12 mouse cellular contexts compared by ENCODE assay signal in the genomic region with DNA sequence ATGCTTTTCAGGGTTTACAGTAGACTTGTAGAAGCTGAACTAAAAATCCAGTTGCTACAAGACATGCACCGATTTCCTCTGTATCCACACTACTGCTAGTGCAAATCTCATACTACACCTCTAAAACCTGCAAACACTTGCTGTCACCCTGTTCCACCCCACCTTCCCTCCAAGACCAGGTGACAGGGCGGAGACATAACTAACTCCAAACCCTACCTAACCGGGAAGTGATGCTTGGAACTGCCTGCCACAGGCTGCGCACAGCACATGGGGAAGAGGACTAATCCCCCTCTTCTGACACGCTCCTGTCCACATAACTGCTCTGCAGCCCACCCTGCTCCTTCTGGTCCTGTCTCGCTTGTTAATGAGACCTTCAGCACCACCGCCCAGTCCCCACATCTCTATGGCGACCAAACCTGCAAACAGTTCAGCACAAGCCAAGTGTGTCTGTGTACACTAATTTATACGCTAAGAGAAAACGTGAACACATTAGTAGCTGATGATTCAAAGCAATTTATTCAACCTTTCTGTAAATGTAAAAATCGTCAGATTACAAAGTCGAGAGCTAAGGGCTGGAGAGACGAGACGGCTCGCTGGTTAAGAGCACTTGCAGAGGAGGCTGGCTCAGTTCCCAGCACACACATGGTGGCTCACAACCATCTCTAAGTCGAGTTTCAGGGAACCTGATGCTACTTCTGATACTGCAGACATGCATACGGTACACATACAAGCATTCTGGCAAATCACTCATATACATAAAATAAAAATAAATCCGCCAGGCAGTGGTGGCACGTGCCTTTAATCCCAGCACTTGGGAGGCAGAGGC. TPM values are rescaled to one million over a fixed set of nuclear protein-coding genes. Genes with fewer than 3 reads are reported as not detected.
DNase-seq lines count a peak whose midpoint lies in the region; ATAC-seq and TF ChIP-seq lines count a peak whose summit lies in the region.
"Had no signal": no experiment of that assay in that cellular context is flagged by ENCODE, and none has a peak within 500 bp of the region (broad histone marks: within the 10 kb centered on the region; RNA-seq: fewer than 3 reads in every experiment).

No protein-coding gene starts in this region.

- H3K9me3 ChIP-seq in hindbrain, embryonic 16.5 days (ENCODE audit: control insufficient read depth, low read length): no peaks in the 10 kb centered on the region
- H3K9me3 ChIP-seq in hindbrain, embryonic 14.5 days (ENCODE audit: control insufficient read depth, low read length): no peaks in the 10 kb centered on the region
- no peaks in the 10 kb centered on the region for H3K9me3 ChIP-seq in midbrain, embryonic 13.5 days
- H3K9me3 ChIP-seq in midbrain, embryonic 10.5 days (replicated peaks): no peaks in the 10 kb centered on the region
- no peaks in the 10 kb centered on the region for H3K9me3 ChIP-seq in forebrain, postnatal 0 days (ENCODE audit: low read length)
- H3K9me3 ChIP-seq: megakaryocyte, embryonic 14.5 days had no signal

- no peak overlapping the region for H3K27ac ChIP-seq in hindbrain, embryonic 16.5 days (ENCODE audit: low read depth, low read length)
- H3K27ac ChIP-seq in hindbrain, embryonic 14.5 days: no peak overlapping the region
- H3K27ac ChIP-seq in midbrain, embryonic 13.5 days: 0 out of 2 replicates have a peak overlapping the region, but pooled peaks have one; percentile 12
- no peak overlapping the region for H3K27ac ChIP-seq in midbrain, embryonic 10.5 days (replicated peaks)
- no peak overlapping the region; the same call in 1 of the 2 replicates for H3K27ac ChIP-seq in forebrain, postnatal 0 days (ENCODE audit: low read depth, low read length)
- H3K27ac ChIP-seq: heart, adult 2 months had no signal

- no peak overlapping the region for H3K4me3 ChIP-seq in hindbrain, embryonic 16.5 days (ENCODE audit: low read length)
- H3K4me3 ChIP-seq in hindbrain, embryonic 14.5 days (replicated peaks; ENCODE audit: low read length): no peak overlapping the region
- no peak overlapping the region for H3K4me3 ChIP-seq in midbrain, embryonic 13.5 days (replicated peaks)
- no peak overlapping the region for H3K4me3 ChIP-seq in midbrain, embryonic 10.5 days
- no peak overlapping the region for H3K4me3 ChIP-seq in forebrain, postnatal 0 days (ENCODE audit: low read depth, low read length)
- H3K4me3 ChIP-seq: erythroblast, embryonic 14.5 days; heart, adult 2 months had no signal

- peak; percentile 38; the same call in 1 of the 2 replicates for ATAC-seq in hindbrain, embryonic 16.5 days
- no peak for ATAC-seq in hindbrain, embryonic 14.5 days (ENCODE audit: low FRiP score)
- ATAC-seq in midbrain, embryonic 13.5 days: 0 out of 2 replicates have a peak, but pooled peaks have one; percentile 66
- peak; percentile 61 for ATAC-seq in forebrain, postnatal 0 days

- H3K9ac ChIP-seq in hindbrain, embryonic 16.5 days (ENCODE audit: low read depth, low read length): no peak overlapping the region
- H3K9ac ChIP-seq in hindbrain, embryonic 14.5 days: no peak overlapping the region
- H3K9ac ChIP-seq in midbrain, embryonic 13.5 days (replicated peaks): no peak overlapping the region
- H3K9ac ChIP-seq in forebrain, postnatal 0 days: no peak overlapping the region

- no peaks in the 10 kb centered on the region for H3K36me3 ChIP-seq in hindbrain, embryonic 16.5 days (ENCODE audit: control insufficient read depth, insufficient read depth, low read length)
- H3K36me3 ChIP-seq in hindbrain, embryonic 14.5 days (replicated peaks; ENCODE audit: control insufficient read depth, insufficient read depth): no peaks in the 10 kb centered on the region
- no peaks in the 10 kb centered on the region for H3K36me3 ChIP-seq in midbrain, embryonic 13.5 days
- peaks cover 18% of the 10 kb centered on the region for H3K36me3 ChIP-seq in midbrain, embryonic 10.5 days
- no peaks in the 10 kb centered on the region for H3K36me3 ChIP-seq in forebrain, postnatal 0 days (ENCODE audit: insufficient read depth)

- no peaks in the 10 kb centered on the region for H3K27me3 ChIP-seq in hindbrain, embryonic 16.5 days (replicated peaks; ENCODE audit: control insufficient read depth, insufficient read depth, low read length)
- H3K27me3 ChIP-seq in hindbrain, embryonic 14.5 days (ENCODE audit: control insufficient read depth, insufficient read depth, low read length): no peaks in the 10 kb centered on the region
- no peaks in the 10 kb centered on the region for H3K27me3 ChIP-seq in midbrain, embryonic 13.5 days
- H3K27me3 ChIP-seq in midbrain, embryonic 10.5 days (ENCODE audit: low read depth, poor library complexity, severe bottlenecking): no peaks in the 10 kb centered on the region
- no peaks in the 10 kb centered on the region for H3K27me3 ChIP-seq in forebrain, postnatal 0 days (ENCODE audit: insufficient read depth, low read length)
- H3K27me3 ChIP-seq: megakaryocyte, embryonic 14.5 days had no signal

- no peak for DNase-seq in hindbrain, embryonic 14.5 days (ENCODE audit: low spot score)
- DNase-seq in midbrain, embryonic 10.5 days (ENCODE audit: low spot score): no peak
- DNase-seq in forebrain, postnatal 0 days: peak; percentile 63
- peak; percentile 52 for DNase-seq in right cerebral cortex, postnatal 4 days
- no peak for DNase-seq in embryo, embryonic 11 days
- no peak for DNase-seq in adrenal gland, postnatal 14 days
- DNase-seq: heart, adult 2 months had no signal

- 44% methylated on average over 19 of the region's 19 CpGs for WGBS in hindbrain, embryonic 16.5 days
- 59% methylated on average over 19 of the region's 19 CpGs for WGBS in hindbrain, embryonic 14.5 days
- WGBS in midbrain, embryonic 13.5 days: 64% methylated on average over 19 of the region's 19 CpGs
- WGBS in midbrain, embryonic 10.5 days: 82% methylated on average over 19 of the region's 19 CpGs
- WGBS in forebrain, postnatal 0 days: 32% methylated on average over 19 of the region's 19 CpGs

- H3K4me2 ChIP-seq in hindbrain, embryonic 16.5 days (ENCODE audit: low read length): no peak overlapping the region
- H3K4me2 ChIP-seq in hindbrain, embryonic 14.5 days (replicated peaks): no peak overlapping the region
- no peak overlapping the region for H3K4me2 ChIP-seq in midbrain, embryonic 13.5 days (replicated peaks)
- H3K4me2 ChIP-seq in forebrain, postnatal 0 days (ENCODE audit: low read depth): no peak overlapping the region

- TF ChIP-seq CTCF in forebrain, postnatal 0 days (IDR thresholded peaks at IDR 0.05; ENCODE audit: low read depth): no peak

- H3K4me1 ChIP-seq in hindbrain, embryonic 16.5 days (ENCODE audit: control insufficient read depth, insufficient read depth, low read depth, low read length): peaks cover 5% of the 10 kb centered on the region
- peaks cover 12% of the 10 kb centered on the region for H3K4me1 ChIP-seq in hindbrain, embryonic 14.5 days (replicated peaks; ENCODE audit: control insufficient read depth, insufficient read depth, low read length)
- peaks cover 38% of the 10 kb centered on the region for H3K4me1 ChIP-seq in midbrain, embryonic 13.5 days (replicated peaks)
- peaks cover 43% of the 10 kb centered on the region for H3K4me1 ChIP-seq in midbrain, embryonic 10.5 days
- no peaks in the 10 kb centered on the region for H3K4me1 ChIP-seq in forebrain, postnatal 0 days (ENCODE audit: insufficient read depth)

RNA-seq across cellular contexts. Expression of gene Ube4b, which starts 21.7 kb away (rescaled TPM):
- polyA plus RNA-seq in hindbrain, embryonic 16.5 days (2015; fragmentation: Nextera tagmentation; extraction: Ambion mirVana): 47.4 and 58.6 TPM in 2 replicates
- 53.8 and 55.3 TPM in 2 replicates for polyA plus RNA-seq in hindbrain, embryonic 14.5 days (2014; fragmentation: Nextera tagmentation; extraction: Ambion mirVana)
- 56.5 and 65.4 TPM in 2 replicates for polyA plus RNA-seq in midbrain, embryonic 13.5 days (2015; fragmentation: Nextera tagmentation; extraction: Ambion mirVana)
- 56.2 and 60.9 TPM in 2 replicates for polyA plus RNA-seq in midbrain, embryonic 10.5 days (2016; fragmentation: Nextera tagmentation; extraction: Ambion mirVana)
- 81.0 and 93.3 TPM in 2 replicates for total RNA-seq in forebrain, postnatal 0 days (2014; rRNA removed)
- polyA plus RNA-seq in forebrain, postnatal 0 days (2015; fragmentation: Nextera tagmentation; extraction: Ambion mirVana): 41.0 and 47.6 TPM in 2 replicates
- 63.8 and 78.6 TPM in 2 replicates for total RNA-seq in adrenal gland, postnatal 14 days (2021)

RNA-seq across cellular contexts. Expression of gene Rbp7, which starts 49.9 kb away (rescaled TPM):
- not detected in 2 replicates for polyA plus RNA-seq in hindbrain, embryonic 16.5 days (2015; fragmentation: Nextera tagmentation; extraction: Ambion mirVana)
- polyA plus RNA-seq in hindbrain, embryonic 14.5 days (2014; fragmentation: Nextera tagmentation; extraction: Ambion mirVana): not detected in 2 replicates
- not detected in 2 replicates for polyA plus RNA-seq in midbrain, embryonic 13.5 days (2015; fragmentation: Nextera tagmentation; extraction: Ambion mirVana)
- polyA plus RNA-seq in midbrain, embryonic 10.5 days (2016; fragmentation: Nextera tagmentation; extraction: Ambion mirVana): not detected in 2 replicates
- not detected in 2 replicates for total RNA-seq in forebrain, postnatal 0 days (2014; rRNA removed)
- 0.30 and 0.49 TPM in 2 replicates for polyA plus RNA-seq in forebrain, postnatal 0 days (2015; fragmentation: Nextera tagmentation; extraction: Ambion mirVana)
- 103 and 104 TPM in 2 replicates for total RNA-seq in adrenal gland, postnatal 14 days (2021)
- total RNA-seq: left cerebral cortex, postnatal 25 days had no signal
- polyA plus RNA-seq: erythroblast, embryonic 14.5 days had no signal

Comparison
In these comparisons a context has a peak if more than half of its experiments do, and no peak if none do; other contexts are left out.
1. DNase-seq: peak in forebrain, postnatal 0 days (single experiment) and right cerebral cortex, postnatal 4 days (single experiment); none in hindbrain, embryonic 14.5 days (single experiment), midbrain, embryonic 10.5 days (single experiment), embryo, embryonic 11 days (single experiment) and adrenal gland, postnatal 14 days (single experiment).